Mouse (Mus musculus): ENCODE data around the gene Ntm. TPM values are rescaled to one million over a fixed set of nuclear protein-coding genes. Genes with fewer than 3 reads are reported as not detected.

The Ntm gene
- total and polyA plus RNA-seq, 3 experiments = 0.15 to 0.98 (median 0.55) TPM

DNA sequence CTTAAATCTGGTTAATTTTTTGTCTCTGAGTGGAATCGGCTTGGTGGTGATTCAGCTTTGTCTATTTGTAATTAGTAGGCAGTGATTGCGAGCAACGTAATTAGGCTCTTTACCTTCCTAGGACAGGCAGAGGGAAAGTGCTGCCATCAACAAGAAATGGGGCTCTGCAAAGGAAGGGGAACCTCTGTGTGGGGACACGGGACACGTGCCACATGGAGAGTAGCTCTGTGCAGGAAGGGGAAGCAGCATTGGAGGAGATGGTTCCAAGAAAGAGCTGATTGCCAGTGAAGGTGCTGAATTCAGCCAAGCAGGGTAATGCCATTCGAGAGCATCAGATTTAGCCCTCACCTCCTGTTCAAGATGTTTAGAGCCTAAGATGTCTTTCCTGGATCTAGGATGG is 936.5 kb downstream of the Ntm start:
- no peak for DNase-seq

DNA sequence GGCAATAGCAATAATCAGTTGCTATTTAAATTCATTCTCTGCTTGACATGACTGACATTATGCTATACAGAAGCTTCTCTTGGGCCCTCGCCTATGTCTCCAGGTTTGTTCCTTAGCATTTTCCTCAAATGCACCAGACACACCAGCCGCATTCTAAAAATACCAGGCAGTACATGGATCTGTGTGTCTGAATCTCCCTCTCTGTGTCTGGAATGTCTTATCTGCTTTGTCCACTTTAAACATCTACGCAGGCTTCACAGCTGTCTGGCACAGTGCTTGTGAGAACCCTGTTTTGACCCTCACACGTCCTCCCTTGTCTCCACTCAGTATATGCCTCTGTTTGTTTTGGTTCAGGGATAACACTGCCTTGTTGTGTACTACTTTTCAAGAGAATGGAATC is 937.3 kb downstream of the Ntm start:
- DNase-seq = no peak

DNA sequence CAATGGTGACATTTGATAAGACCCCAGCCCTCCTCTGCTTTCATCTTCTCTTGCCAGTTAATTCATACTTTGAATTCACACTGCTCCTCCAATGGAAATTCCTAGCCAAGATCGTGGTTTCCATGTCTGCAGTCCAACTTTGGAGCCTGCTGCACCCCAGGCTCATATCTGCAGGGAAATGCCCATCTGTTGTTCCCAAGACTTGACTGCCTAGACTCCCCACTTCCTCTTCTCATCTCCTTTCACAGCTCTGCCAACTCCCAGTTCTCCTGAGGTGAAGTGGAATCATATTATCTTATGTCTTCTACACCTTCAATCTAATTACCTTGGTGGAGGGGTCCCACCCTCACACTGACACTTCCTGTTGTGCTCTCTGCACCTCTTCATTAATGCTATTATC is 937.8 kb downstream of the Ntm start:
- no peak for DNase-seq

DNA sequence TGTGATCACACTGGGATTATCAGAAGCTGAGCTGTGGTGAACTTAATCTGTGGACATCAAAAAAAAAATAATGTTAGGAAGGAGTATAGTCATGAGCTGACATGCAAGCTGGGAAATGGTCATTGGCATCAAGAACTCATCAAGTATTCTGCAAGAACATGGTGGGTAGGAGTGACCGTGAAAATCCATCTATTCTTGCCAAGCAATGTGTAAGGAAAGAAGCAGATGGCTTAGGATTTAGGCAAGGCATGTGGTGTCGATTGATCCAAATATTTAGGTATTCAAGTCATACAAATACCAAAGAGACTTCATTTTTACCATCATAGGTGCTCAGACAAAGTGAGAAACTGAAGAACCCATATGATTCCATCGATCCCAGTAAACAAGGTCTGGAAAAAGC is 946.1 kb downstream of the Ntm start:
- DNase-seq = no peak

DNA sequence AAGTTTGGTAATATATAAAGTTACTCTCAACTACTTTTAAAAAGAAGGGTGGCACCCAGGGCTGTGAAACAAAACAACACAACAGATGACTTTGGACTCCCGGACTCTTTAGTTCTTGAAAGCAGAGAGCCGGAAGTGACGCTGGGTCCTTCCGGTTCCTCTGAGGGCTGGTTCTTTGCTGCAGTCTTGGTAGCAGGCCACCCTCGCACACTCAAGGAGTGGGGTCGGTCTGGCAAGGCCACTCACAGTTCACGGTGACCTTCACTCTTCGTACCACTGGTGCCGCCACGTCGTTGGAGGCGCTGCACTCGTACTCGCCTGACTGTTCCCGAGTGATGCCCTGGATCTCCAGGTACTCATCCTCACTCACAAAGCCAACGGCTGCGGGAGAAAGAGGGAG is 949.1 kb downstream of the Ntm start:
- DNase-seq = no peak

DNA sequence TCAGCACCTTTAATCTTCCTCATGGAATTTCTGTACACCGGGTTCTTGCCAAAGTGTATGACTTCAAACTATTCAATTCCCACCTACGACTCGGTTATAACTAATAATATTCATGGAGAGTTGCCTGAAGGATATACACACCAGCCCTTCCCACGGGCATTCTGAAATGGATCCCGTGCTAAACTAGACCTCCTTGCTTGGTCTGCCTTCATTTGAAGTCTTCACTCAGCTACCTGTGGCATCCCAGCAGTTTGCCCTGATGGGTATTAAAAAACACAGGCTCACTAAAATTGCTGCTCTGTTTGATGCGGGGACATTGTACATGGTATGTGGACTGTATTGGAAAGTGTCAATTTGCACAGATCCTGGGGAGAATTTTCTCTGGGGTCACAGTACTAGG is 950.4 kb downstream of the Ntm start:
- no peak for DNase-seq

DNA sequence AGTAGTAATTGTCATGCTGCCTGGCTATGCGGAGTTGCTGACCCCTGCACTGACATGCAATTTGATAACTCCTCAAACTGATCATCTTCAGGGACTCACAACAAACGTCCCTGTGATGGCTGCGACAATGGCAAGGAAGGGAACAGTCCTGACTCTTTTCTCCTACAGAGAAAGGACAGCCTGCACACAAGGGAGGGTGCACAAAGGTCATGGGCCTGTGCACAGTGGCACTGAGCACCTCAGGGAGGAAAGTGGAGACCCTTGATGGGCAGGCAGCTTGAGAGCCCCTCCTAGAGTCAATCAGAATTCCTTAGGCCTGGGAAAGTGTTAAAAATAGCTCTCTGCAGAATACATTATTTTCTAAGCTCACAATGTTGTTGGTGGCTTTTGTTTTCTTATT is 951.5 kb downstream of the Ntm start:
- DNase-seq = no peak

DNA sequence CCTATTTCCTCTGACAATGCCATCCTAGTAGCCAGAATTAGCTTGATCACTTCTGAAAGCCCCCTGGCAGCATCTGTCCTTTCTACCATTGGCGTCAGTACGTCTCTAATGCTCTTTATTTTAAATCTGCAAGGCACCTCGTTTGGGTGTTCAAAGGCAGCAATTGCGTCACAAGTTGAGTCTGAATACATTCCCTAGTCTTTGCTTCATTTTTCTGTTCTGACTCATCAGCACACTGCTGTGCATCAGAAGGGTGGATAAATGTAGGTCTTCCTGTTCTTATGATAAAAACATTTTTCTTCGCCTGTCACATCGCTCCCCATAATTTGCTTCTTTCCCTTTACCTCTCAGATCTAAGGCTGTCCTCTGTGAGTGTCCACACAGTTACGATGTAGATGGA is 958.4 kb downstream of the Ntm start:
- DNase-seq = no peak

DNA sequence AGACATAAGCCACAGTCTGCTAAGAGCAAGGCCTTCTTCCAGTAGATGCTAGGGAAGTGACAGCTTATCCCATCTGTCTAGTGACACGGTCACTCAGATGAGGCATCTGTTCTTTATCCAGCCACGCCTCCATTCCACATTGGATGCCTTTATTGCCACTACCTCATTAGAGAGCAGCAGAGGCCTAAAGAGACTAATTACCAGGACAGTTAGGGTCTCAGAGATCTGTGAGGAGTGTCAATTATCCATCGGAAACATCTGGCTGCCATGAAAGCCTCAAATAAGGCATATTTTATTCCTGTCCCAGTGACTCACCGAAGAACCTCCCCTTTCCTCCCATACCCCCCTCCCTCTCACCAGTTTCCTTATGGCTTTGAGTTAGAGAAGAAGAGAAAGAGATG is 963.0 kb downstream of the Ntm start:
- no peak for DNase-seq

DNA sequence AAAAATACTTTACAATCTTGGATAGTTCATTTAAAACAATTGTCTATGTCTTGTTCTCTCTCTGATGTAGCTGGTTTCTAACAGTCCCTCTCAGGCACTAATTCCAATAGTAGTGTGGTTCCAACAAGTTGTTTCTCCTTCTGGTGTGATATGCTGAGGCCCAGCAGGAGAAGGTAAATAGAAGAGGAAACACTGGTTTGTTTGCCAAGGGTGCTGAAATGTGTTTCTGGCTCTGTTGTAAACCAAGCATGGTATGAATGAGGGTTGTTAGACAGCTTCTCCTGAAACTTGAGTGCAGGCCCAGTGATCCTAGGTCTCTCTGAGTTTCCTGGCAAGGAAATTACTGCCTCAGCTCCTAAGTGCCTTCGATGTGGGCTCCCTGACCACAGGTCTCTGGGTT is 985.7 kb downstream of the Ntm start:
- DNase-seq = no peak

DNA sequence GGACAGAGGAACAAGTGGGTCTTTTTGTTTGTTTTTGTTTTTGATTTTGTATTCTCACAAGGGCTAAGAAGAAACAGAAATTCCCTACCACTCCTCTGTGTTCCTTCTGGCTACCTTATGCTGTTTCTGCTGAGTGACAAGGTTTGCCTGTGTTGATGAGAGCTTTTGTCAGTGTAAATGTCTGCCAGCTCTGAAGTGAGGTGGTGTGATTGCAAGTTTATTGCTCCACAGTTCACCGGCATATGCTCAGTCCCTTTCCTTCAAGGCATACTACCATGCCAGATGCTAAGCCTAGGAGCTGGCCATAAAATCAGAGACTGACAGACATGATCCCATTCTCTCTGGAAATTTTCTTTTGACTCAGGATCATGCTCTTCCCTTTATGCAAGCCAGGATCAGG is 993.5 kb downstream of the Ntm start:
- no peak for DNase-seq

Measured in adrenal gland, adult 2 months (tissue).